Mouse (Mus musculus) embryonic facial prominence, embryonic 14.5 days (tissue): Measurements from ENCODE around the gene Inhbe. TPM values are rescaled to one million over a fixed set of nuclear protein-coding genes. Genes with fewer than 3 reads are reported as not detected.
A peak's percentile ranks its signal among the peaks of the same experiment; 100 is the strongest.

Source experiments
- ATAC-seq: fragments of 200-750 bp; cut with Nextera tagmentation; 2 replicates; pipeline ENCODE4 v1.8.0; 2017; ENCODE audit warnings: low read depth, moderate number of reproducible peaks, moderate TSS enrichment
- DNase-seq: peaks from one replicate; pipeline ENCODE4 v3.0.0-alpha.2; 2015; ENCODE audit warnings: low spot score
- H3K27ac ChIP-seq: fragments of 300-500 bp; sonication (generic); replicated peaks from 2 replicates; pipeline ENCODE4 v1.5.1; 2014; ENCODE audit warnings: low read depth, mild to moderate bottlenecking, low read length, moderate library complexity
- H3K27me3 ChIP-seq: fragments of 300-500 bp; sonication (generic); replicated peaks from 2 replicates; pipeline ENCODE4 v1.6.1; 2014; ENCODE audit warnings: low read length; ENCODE audit not compliant: control insufficient read depth, insufficient read depth
- H3K36me3 ChIP-seq: fragments of 300-500 bp; sonication (generic); 2 replicates; pipeline ENCODE4 v1.6.1; 2014; ENCODE audit warnings: low read length, mixed read lengths; ENCODE audit not compliant: control insufficient read depth, insufficient read depth
- H3K4me1 ChIP-seq: fragments of 300-500 bp; sonication (generic); 2 replicates; pipeline ENCODE4 v1.6.1; 2014; ENCODE audit warnings: antibody characterized with exemption, low read length; ENCODE audit not compliant: control insufficient read depth, insufficient read depth
- H3K4me2 ChIP-seq: fragments of 300-500 bp; sonication (generic); 2 replicates; pipeline ENCODE4 v1.6.1; 2014; ENCODE audit warnings: low read depth, mild to moderate bottlenecking, low read length, moderate library complexity, mixed read lengths
- H3K4me3 ChIP-seq: fragments of 300-500 bp; sonication (generic); 2 replicates; pipeline ENCODE4 v1.5.1; 2014; ENCODE audit warnings: low read depth, mild to moderate bottlenecking, low read length
- H3K9ac ChIP-seq: fragments of 300-500 bp; sonication (generic); 2 replicates; pipeline ENCODE4 v1.6.1; 2014; ENCODE audit warnings: low read depth, mild to moderate bottlenecking, low read length, moderate library complexity, mixed read lengths
- H3K9me3 ChIP-seq: fragments of 300-500 bp; sonication (generic); 2 replicates; pipeline ENCODE4 v1.6.1; 2016; ENCODE audit warnings: low read length; ENCODE audit not compliant: control insufficient read depth
- WGBS: fragments of 180-500 bp; shearing (Covaris S2); extraction: QIAGEN DNeasy Blood & Tissue Kit; methylation state at CpG from one replicate; pipeline ENCODE4 v1.1.7; 2014; 5-methylcytosine and 5-hydroxymethylcytosine counted together
- polyA plus RNA-seq: library from polyadenylated mRNA; unstranded; fragments of >200 nt; fragmentation: Nextera tagmentation; extraction: Ambion mirVana; gene quantifications from 2 replicates; pipeline ENCODE4 v1.2.1, GENCODE M21; 2014

The Inhbe gene
- polyA plus RNA-seq, 1 experiment from 2014 or later = not detected

DNA sequence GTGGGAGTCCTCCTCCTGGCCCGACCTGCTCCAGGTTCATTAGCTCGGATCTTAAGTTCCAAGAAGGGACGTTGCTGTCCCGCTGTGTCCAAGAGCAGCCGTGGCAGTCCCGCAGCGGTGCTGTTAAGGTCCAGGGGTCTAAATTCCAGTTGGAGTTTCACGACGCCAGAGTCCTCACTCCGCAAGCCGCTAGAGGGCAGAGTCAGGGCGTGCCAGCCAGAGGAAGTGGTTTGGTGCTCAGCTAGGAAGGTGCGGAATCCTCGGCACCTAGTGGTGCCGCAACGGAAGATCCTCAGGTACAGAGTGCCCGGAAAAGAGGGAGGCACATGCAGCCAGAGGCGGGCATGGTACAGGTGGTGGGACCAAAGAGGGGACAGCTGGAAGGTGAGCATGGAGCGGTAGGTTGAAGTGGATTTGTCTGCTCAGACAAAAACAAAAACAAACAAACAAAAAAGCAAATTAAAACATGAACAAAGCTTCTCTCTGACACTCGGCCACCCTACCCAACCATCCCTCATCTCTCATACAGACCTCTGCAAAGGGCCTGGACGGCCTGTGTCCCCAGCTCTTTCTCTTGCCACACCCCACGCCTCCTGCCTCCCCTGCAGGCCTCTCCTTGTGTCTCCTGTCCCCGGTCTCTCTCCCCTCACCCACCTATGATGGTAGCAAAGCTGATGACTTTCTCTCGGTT is 3.5 kb downstream of the Inhbe start:
- peak overlapping the region; percentile 31 for H3K4me3 ChIP-seq
- no peaks in the 10 kb centered on the region for H3K36me3 ChIP-seq
- peak overlapping the region; percentile 55 for H3K4me2 ChIP-seq
- peaks cover 6% of the 10 kb centered on the region; the same call in 1 of the 2 replicates for H3K4me1 ChIP-seq
- H3K27ac ChIP-seq = no peak overlapping the region
- H3K27me3 ChIP-seq = no peaks in the 10 kb centered on the region
- 10% methylated on average over 24 of the region's 24 CpGs for WGBS
- DNase-seq = peak; percentile 81
- H3K9me3 ChIP-seq = no peaks in the 10 kb centered on the region
- peak overlapping the region; percentile 55 for H3K9ac ChIP-seq
- ATAC-seq = peak; percentile 89

DNA sequence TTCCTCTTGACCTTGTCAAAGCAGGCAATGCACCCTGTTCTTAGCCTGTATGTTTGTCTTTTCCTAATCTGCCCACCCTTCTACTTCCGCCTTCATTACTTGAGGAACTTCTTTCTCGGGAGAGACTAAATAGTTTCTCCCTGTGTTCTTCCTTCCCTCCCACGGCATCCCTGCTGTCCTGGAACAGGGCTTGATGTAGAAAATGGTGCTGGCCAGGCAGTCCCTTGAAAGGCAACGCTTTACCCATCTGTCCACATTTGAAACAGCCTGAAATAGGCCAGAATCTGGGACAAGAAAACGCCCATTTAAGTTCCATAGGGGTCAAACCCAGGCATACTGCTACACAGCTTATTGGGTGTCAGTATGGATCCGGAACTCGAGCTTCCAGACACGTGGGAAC is 4.4 kb downstream of the Inhbe start:
- ATAC-seq = no peak
- WGBS = 72% methylated on average over 8 of the region's 8 CpGs
- Histone ChIP-seq H3K4me1 (peaks cover 6% of the 10 kb centered on the region; the same call in 1 of the 2 replicates), H3K36me3 (no peaks in the 10 kb centered on the region), H3K4me2 (no peak overlapping the region), H3K27me3 (no peaks in the 10 kb centered on the region), H3K9me3 (no peaks in the 10 kb centered on the region), H3K4me3 (no peak overlapping the region), H3K27ac (no peak overlapping the region), H3K9ac (no peak overlapping the region)
- DNase-seq = no peak

DNA sequence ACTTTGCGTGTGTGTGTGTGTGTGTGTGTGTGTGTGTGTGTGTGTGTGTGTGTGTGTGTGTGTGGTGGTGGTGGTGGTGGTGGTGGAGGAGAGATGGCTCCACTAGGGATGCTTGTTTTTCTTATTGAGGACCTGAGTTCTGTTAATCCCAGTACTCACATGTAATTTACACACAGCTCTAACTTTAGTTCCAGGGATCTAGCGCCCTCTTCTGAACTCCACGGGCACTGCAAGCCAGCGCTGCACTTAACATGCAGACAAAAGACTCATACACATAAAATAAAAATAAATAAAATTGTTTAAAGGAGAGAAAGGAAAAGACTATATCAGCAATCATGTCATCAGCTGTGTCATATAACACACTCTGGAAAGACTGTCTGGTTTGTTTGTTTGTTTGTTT is 5.3 kb downstream of the Inhbe start:
- DNase-seq (no peak), ATAC-seq (no peak)
- 70% methylated on average over 4 of the region's 4 CpGs for WGBS
- H3K4me2 ChIP-seq = no peak overlapping the region
- H3K9ac ChIP-seq = no peak overlapping the region
- H3K36me3 ChIP-seq = no peaks in the 10 kb centered on the region
- peaks cover 6% of the 10 kb centered on the region; the same call in 1 of the 2 replicates for H3K4me1 ChIP-seq
- no peak overlapping the region for H3K4me3 ChIP-seq
- no peaks in the 10 kb centered on the region for H3K27me3 ChIP-seq
- no peak overlapping the region for H3K27ac ChIP-seq
- no peaks in the 10 kb centered on the region for H3K9me3 ChIP-seq

DNA sequence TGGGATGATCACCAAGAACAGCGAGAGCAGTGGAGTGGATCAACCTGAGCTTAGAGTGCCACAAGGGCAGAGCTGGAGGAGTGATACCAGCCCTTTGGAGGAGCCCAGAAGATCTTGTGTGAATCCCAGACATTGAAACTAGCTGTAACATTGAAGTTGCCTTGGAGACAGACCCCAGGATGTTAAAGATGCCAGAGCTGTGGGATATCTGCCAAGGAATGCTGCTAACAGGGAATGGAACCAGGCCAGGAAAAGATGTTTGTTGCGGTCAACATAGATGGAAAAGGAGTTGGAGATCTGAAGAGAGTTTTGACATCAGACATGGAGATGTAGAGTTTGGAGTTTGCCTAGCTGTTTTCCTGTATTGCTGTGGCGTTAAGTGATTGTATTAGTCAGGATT is 8.0 kb downstream of the Inhbe start:
- no peak overlapping the region for H3K4me3 ChIP-seq
- no peaks in the 10 kb centered on the region; the same call in 1 of the 2 replicates for H3K27me3 ChIP-seq
- H3K4me2 ChIP-seq = no peak overlapping the region
- no peak for DNase-seq
- H3K27ac ChIP-seq = no peak overlapping the region
- WGBS = 85% methylated on average over 3 of the region's 3 CpGs
- no peak for ATAC-seq
- peaks cover 6% of the 10 kb centered on the region; the same call in 1 of the 2 replicates for H3K4me1 ChIP-seq
- H3K9me3 ChIP-seq = no peaks in the 10 kb centered on the region
- H3K36me3 ChIP-seq = no peaks in the 10 kb centered on the region
- H3K9ac ChIP-seq = no peak overlapping the region

DNA sequence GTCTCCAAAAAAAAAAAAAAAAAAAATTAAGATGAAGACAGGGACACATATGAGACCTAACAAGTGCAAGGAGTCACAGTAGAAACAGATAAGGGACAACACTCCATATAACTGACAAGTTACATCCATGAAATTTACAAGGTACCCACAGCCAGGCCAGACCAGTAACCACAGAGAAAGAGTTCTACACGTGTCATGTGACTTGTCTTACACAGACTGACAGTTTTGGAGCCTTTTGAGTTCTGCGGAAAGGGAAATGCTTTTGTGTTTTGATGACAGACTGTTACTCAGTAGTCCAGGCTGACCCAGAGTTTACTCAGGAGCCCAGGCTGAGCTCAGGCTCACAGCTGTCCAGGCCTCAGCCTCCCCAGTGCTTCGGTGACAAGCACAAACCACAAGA is 11.2 kb downstream of the Inhbe start:
- Histone ChIP-seq H3K9me3 (no peaks in the 10 kb centered on the region), H3K4me2 (no peak overlapping the region), H3K27ac (no peak overlapping the region), H3K4me3 (no peak overlapping the region), H3K4me1 (no peaks in the 10 kb centered on the region), H3K36me3 (0 out of 2 replicates have a peak, but pooled peaks cover 3% of the 10 kb centered on the region), H3K9ac (no peak overlapping the region), H3K27me3 (no peaks in the 10 kb centered on the region; the same call in 1 of the 2 replicates)
- 55% methylated on average over 3 of the region's 3 CpGs for WGBS
- DNase-seq (no peak), ATAC-seq (no peak)

DNA sequence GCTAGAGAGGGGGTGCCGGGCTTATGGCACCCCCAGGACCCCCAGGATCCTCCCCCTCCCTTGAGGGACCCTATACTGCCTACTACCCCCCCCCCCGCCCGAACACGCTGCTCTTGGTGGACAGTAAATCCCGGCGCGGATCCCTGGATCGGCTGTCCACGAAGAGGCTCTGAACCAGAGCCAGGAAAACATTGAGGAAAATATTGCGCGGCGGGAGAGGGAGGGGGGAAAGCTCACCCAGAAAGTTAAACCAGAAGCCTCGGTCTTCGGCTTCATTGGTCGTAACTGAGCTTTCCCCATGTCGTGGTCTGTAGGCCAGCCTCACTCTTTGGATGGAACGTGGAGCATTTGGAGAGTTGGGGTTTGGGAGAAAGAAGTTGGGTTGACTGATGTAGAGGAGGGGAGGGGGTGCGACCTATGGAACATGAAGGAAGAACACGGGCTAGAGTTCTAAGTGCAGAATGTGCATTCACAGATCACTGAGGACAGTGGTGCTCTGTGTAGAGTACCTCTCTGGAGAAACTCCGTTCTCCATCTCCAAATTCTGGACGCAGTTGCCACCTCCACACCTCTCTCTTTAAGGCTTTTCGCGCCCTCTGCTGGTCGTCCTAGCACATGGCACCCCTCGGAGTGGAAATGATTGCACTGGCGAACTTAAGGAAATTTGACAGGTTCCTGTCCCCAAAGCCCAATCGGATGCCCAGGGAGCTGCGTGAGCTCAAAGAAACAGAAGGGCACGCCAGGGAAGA is 12.1 kb downstream of the Inhbe start, which contains the start of gene Gli1:
Gene Gli1 (minus strand): TSS at position 84 of the 749 bp plus-strand sequence.
- no peaks in the 10 kb centered on the region for H3K9me3 ChIP-seq
- peak within 1 kb of the TSS; percentile 63 for H3K9ac ChIP-seq
- under 1% methylated on average over 29 of the region's 29 CpGs for WGBS
- H3K4me3 ChIP-seq = peak within 1 kb of the TSS; percentile 61
- H3K4me2 ChIP-seq = peak within 1 kb of the TSS; percentile 87
- H3K27me3 ChIP-seq = no peaks in the 10 kb centered on the region; the same call in 1 of the 2 replicates
- no peaks in the 10 kb centered on the region for H3K4me1 ChIP-seq
- H3K27ac ChIP-seq = peak within 1 kb of the TSS; percentile 98
- peak; percentile 93 for DNase-seq
- H3K36me3 ChIP-seq = peaks cover 12% of the 10 kb centered on the region
- peak; percentile 53 for ATAC-seq

DNA sequence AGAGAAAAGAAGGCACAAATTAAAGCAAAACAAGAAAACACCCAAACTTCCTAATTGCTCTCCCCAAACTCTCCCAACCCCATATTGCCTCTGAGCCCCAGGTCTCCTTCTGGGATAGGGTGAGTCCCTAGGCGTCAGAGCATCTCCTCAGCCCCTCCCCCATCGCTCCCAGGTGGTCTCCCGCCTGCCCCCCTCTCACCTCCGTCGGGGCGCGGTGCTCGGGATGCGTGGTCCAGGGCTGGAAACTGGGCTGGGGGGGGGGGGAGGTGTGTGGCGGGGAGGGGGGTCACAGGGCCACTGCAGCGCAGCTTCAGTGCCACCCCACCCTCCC is 12.9 kb downstream of the Inhbe start:
- peak overlapping the region; percentile 98 for H3K27ac ChIP-seq
- ATAC-seq = no peak
- peaks cover 19% of the 10 kb centered on the region for H3K36me3 ChIP-seq
- H3K4me2 ChIP-seq = peak overlapping the region; percentile 87
- DNase-seq = no peak
- peak overlapping the region; percentile 61 for H3K4me3 ChIP-seq
- peak overlapping the region; percentile 63 for H3K9ac ChIP-seq
- 0% methylated on average over 2 of the region's 11 CpGs for WGBS
- H3K9me3 ChIP-seq = no peaks in the 10 kb centered on the region
- no peaks in the 10 kb centered on the region; the same call in 1 of the 2 replicates for H3K27me3 ChIP-seq
- H3K4me1 ChIP-seq = no peaks in the 10 kb centered on the region

DNA sequence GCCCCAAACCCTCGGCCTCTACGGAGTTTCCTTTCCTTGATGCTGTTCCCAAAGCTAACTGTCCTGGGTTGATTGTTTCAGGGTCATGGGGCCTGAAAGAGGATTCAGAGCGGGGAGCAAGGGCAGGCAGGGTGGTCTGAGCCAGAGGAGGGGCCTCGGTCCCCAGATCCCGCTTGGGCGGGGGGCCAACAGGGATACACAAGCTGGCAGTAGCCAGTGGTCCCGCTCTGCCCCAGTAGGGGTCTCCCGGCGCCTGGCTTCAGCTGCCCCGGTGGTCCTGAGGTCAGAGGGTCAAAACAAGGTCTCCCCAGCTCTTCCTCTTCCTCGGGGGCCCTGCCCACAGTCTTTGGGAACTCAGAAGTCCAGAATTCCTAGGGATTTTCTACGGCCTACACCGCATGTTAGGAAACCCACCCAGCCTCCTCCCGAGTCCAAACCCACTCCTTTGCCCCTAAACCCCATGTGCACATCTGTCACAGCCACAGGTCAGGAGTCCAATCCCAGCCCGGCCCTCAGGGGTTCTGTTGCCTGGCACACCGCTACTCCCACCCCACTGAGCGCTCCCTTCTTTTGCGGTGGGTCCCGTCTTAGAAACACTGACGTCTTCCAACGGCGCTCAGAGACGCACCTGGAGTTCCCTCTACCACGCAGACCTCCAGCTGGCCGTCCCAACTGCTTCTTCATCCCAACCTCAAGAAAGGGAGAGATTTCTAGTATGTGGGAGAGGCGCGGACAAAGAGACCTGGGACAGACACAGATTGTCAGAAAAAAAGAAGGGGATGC is 13.4 kb downstream of the Inhbe start:
- Histone ChIP-seq H3K9me3 (no peaks in the 10 kb centered on the region), H3K9ac (peak overlapping the region; percentile 63), H3K4me2 (peak overlapping the region; percentile 87), H3K27ac (peak overlapping the region; percentile 98), H3K27me3 (no peaks in the 10 kb centered on the region; the same call in 1 of the 2 replicates), H3K4me3 (peak overlapping the region; percentile 61), H3K4me1 (no peaks in the 10 kb centered on the region), H3K36me3 (peaks cover 23% of the 10 kb centered on the region)
- DNase-seq (peak; percentile 73), ATAC-seq (no peak)
- under 1% methylated on average over 23 of the region's 27 CpGs for WGBS
